Mouse (Mus musculus) T-helper 17 cell (primary cell): ENCODE measurements around the gene Adprm.

Experiments
- in situ Hi-C, 2 experiments: fragments of 300-600 bp; cut with MboI, MseI; formaldehyde crosslinking; loops; 1 replicate in 1 of 2; 2 replicates in 1 of 2; pipeline ENCODE4 v1.15.1; 2025; ENCODE audit warnings: high pct_unique_total_duplicates in 2 of 2

Adprm gene

DNA sequence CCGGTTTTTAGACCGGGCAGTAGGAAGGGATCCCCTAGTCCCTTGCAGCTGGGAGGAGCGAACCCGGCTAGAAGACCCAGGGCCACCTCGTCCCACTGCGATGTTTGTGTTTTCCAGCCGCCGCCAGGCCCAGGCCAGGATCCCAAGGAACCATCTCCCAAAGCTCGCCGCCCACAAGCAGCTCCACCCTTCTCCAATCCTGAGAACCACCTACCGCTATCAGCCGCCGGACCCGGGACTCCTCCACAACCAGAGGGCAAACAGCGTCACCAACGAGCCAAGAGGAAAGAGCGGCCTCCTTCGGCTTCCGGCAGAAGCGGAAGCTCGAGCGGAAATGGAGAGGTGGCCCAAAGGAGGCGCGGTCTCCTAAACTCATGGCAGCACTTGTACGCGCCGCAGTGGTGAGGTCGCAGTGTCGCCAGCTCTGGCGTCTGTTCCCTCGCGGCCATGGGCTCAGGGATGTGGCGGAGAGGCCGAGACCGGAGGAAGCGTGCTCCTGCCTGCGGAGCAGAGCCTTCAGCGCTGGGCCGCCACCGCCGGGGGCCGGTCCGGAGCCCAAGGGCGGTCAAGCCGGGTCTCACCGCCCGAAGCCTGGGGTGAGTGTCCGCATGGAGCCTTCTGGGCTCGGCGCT is at the start of gene Adprm, which contains the start of gene Sco1:
Gene Adprm, minus strand, starts transcription at position 274 of the 632 bp plus-strand sequence.
Gene Sco1, plus strand, starts transcription at position 350 of the 632 bp plus-strand sequence.
- in situ Hi-C loops, result loop anchor here (10.0 to 25.0 kb wide), 2 partner anchors 1385 to 1402 kb away; partner anchors contain the start of gene Pik3r5 (in 1 of the 2)

DNA sequence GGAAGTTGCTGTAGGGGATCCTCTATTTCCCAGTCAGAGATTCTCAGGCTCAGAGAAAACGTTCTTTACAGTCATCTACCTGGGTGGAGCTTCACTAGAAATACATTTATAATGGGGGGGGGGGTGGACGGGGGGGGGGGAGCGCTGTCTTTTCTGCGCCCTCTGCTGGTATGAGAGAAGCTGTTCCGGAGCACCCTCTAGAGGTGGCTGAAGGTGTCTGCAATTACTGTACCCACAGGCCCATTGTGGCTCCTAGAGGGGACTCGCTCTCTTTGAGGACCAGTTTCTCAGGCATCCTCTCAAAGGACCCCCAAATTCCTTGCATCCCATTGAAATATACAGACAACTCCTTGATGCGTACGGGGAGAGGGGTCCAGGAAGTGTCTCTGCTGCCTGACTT is 49.3 kb upstream of the Adprm start:
- in situ Hi-C loops, result loop anchor here (10.0 to 25.0 kb wide), 2 partner anchors 553 to 586 kb away; partner anchors contain the start of gene Rcvrn (in 1 of the 2)

DNA sequence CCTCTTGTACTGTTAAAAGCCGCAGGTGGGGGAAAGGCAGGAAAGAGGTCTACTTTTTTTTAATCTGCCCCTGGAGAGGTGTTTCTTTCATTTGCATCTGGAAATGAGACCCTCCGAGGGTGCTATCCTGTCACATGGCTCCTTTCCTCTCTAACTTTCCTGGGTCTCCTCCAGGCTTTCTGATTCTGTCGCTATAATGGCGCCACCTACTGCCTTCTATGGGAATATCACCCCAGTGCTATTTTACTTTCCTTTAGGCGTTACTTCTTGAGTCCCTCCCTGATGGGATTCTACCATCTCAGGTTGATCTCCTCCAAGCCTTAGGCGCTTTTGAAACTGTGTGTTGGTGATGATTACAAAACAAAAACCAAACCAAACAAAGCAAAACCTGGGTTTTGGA is 47.8 kb upstream of the Adprm start:
- in situ Hi-C loops, result loop anchor here (10.0 to 25.0 kb wide), 2 partner anchors 555 to 587 kb away; partner anchors contain the start of gene Rcvrn (in 1 of the 2)

DNA sequence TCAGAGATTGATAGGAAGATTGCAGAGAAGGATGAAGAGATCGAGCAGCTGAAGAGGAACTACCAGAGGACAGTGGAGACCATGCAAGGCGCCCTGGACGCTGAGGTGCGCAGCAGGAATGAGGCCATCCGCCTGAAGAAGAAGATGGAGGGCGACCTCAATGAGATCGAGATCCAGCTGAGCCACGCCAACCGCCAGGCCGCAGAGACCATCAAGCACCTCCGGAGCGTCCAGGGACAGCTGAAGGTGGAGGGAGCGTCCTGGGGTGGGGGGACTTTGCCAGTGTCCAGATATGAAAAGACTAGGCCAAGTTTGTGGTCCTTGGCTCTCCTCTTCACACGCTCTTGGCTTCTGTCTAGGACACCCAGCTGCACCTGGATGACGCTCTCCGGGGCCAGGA is 46.8 kb upstream of the Adprm start:
- in situ Hi-C loops, result loop anchor here in 1 of 2 experiments (25.0 kb wide), 1 partner anchor 1287 kb away; the partner anchor contains the start of gene Zkscan6

DNA sequence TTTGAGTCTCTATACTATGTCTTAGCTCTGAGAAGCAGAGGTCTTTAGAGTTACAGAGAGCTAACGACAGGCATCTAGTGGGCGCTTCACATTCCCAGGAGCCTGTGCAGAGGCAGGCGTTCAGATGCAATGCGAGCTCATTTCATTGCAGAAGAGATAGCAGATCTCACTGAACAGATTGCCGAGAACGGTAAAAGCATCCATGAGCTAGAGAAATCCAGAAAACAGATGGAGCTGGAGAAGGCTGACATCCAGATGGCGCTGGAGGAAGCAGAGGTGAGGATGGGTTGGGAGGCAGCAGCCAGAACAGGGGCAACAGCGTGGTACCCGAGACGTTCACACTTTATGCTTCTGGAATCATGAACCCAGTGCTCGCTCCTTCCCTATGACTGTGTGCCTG is 46.0 kb upstream of the Adprm start:
- in situ Hi-C loops, result loop anchor here in 1 of 2 experiments (25.0 kb wide), 1 partner anchor 1286 kb away; the partner anchor contains the start of gene Zkscan6

DNA sequence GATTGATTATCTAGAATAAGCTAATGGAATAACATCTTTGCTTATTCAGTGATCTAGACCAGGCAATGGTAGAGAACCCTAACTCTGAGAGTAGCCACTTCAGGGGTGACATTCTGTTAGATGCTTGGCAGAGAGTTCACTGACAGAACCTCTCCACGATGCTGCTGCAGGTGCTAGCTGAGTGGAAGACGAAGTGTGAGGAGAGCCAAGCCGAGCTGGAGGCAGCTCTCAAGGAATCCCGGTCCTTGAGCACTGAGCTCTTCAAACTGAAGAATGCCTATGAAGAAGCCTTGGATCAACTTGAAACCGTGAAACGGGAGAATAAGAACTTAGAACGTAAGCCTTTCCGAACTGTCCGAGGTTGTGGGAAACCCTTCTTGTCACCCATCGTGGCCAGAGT is 45.3 kb upstream of the Adprm start:
- in situ Hi-C loops, result loop anchor here in 1 of 2 experiments (25.0 kb wide), 1 partner anchor 1285 kb away; the partner anchor contains the start of gene Zkscan6

DNA sequence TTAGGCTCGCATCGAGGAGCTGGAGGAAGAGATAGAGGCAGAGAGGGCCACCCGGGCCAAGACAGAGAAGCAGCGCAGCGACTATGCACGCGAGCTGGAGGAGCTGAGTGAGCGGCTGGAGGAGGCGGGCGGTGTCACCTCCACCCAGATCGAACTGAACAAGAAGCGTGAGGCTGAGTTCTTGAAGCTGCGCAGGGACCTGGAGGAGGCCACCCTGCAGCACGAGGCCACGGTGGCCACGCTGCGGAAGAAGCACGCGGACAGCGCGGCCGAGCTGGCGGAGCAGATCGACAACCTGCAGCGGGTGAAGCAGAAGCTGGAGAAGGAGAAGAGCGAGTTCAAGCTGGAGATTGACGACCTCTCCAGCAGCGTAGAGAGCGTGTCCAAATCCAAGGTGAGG is 42.1 kb upstream of the Adprm start:
- in situ Hi-C loops, result loop anchor here (5.0 to 25.0 kb wide), 2 partner anchors 187 to 1282 kb away; partner anchors contain the start of gene Zkscan6 (in 1 of the 2)

DNA sequence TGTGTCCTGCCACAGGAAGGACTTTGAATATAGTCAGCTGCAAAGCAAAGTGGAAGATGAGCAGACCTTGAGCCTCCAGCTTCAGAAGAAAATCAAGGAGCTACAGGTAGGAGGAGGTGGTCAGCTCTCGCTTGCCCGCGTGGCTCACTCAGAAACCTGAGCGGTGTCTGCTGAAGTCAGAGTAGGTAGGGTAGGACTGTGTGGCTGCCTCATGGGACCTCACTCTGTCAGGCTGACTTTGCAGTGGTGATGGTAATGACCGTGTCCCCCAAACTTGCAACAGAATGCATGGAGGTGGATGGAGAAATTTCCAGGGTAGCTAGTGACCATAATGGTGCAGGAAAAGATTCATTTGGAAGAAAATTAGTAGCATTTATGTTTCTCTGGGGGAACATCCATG is 41.3 kb upstream of the Adprm start:
- in situ Hi-C loops, result loop anchor here (5.0 to 25.0 kb wide), 2 partner anchors 186 to 1281 kb away; partner anchors contain the start of gene Zkscan6 (in 1 of the 2)

DNA sequence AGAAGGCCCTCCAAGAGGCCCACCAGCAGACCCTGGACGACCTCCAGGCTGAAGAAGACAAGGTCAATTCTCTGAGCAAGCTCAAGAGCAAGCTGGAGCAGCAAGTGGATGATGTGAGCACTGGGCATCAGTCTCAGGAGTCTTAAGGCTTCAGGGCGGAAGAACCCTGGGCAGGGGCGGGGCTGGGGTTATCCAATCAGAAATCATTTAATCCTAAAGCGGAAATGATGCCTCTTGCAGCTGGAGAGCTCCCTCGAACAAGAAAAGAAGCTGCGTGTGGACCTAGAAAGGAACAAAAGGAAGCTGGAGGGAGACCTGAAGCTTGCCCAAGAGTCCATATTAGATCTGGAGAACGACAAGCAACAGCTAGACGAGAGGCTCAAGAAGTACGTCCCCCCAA is 40.8 kb upstream of the Adprm start:
- in situ Hi-C loops, result loop anchor here (5.0 to 25.0 kb wide), 2 partner anchors 186 to 1281 kb away; partner anchors contain the start of gene Zkscan6 (in 1 of the 2)

DNA sequence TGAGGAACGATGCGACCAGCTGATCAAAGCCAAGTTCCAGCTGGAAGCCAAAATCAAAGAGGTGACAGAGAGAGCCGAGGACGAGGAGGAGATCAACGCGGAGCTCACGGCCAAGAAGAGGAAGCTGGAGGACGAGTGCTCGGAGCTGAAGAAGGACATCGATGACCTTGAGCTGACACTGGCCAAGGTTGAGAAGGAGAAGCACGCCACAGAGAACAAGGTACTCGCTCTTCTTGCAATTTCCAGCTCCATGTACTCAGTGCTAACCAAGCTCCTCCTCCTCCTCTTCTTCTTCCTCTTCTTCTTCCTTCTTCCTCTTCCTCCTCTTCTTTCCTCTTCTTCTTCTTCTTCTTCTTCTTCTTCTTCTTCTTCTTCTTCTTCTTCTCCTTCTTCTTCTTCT is 40.0 kb upstream of the Adprm start:
- in situ Hi-C loops, result loop anchor here (5.0 to 25.0 kb wide), 2 partner anchors 185 to 1280 kb away; partner anchors contain the start of gene Zkscan6 (in 1 of the 2)

DNA sequence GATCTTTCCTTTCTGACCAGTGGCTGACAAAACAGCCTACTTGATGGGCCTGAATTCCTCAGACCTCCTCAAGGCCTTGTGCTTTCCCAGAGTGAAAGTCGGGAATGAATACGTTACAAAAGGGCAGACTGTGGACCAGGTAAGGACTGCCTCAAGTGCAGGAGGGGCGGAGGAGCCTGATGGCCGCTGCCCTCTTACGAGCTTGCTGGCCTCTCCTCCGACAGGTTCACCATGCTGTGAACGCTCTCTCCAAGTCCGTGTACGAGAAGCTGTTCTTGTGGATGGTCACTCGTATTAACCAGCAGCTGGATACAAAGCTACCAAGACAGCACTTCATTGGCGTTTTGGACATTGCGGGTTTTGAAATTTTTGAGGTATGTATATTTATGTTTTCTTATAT is 34.8 kb upstream of the Adprm start:
- in situ Hi-C loops, result loop anchor here in 1 of 2 experiments (25.0 kb wide), 1 partner anchor 1275 kb away; the partner anchor contains the start of gene Zkscan6

DNA sequence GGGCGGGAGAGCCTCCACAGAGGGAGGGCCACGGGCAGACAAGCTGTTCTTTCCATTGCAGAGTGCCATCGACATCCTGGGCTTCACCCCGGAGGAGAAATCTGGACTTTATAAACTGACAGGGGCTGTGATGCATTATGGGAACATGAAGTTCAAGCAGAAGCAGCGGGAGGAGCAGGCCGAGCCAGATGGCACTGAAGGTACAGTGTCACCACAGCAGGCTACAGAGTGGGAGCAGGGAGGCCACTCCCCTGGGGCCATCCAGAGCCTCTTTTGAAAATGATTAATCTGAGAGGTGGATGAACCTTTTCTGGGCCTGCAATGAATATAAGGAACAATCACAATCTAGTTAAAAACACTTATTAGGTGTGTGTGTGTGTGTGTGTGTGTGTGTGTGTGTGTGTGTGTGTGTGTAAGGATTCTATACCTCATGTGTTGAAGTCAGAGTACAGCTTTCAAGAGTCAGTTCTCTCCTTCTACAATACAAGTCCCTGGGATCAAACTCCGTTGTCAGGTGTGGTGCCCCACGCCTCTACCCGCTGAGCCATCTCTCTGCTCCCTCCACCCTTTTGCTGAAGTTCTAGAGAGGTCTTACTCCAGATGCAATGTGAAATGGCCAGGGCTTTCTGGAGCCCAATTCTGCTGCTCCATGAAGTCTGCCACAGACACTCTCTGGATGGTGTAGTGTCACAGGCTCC is 34.2 kb upstream of the Adprm start:
- in situ Hi-C loops, result loop anchor here in 1 of 2 experiments (25.0 kb wide), 1 partner anchor 1274 kb away; the partner anchor contains the start of gene Zkscan6

DNA sequence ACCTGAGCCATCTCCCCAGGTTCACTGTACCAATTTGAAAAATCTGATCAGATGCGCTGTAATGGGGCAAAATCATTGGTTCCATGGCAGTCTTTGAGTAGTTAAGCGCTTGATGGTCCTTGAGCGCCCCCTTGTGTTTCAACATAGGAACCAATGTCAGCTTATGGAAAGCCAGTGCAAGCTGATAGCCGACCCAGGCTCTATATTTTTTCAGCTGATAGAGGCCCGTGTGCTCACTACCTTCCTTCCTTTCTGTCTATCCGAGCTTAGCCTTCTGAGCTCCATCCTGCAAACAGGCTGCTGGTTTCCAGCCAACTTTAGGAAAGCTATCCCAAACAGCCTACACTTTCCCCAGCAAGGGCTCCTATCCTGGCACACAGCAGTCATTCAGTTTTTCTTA is 33.1 kb upstream of the Adprm start:
- in situ Hi-C loops, result loop anchor here in 1 of 2 experiments (25.0 kb wide), 1 partner anchor 1273 kb away; the partner anchor contains the start of gene Zkscan6

DNA sequence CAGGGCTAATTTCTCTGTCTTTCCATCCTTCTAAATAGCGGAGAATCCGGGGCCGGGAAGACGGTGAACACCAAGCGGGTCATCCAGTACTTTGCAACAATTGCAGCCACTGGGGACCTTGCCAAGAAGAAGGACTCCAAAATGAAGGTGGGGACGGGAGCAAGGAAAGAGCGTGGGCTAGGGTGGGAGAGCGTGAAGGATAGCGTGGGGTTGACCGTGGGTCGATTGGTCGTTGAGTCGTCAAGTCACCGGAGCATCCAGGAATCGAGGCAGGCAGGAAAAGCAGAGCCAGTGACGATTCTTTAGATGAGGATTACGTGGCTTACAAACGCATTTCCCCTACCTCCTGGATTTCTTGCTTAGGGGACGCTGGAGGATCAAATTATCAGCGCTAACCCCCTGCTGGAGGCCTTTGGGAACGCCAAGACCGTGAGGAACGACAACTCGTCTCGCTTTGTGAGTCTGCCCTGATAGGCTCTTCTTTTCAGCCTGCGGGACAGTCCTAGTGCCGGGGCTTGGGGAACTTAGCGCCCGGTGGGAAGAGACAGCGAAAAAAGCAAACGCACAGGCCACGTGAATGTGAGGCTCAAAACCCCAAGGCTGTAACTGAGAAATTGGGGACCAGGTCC is 31.4 kb upstream of the Adprm start:
- in situ Hi-C loops, result loop anchor here (5.0 to 25.0 kb wide), 3 partner anchors 57 to 1272 kb away; partner anchors contain the start of genes Tmem220 (in 2 of the 2) and Zkscan6 (in 1 of the 2)

DNA sequence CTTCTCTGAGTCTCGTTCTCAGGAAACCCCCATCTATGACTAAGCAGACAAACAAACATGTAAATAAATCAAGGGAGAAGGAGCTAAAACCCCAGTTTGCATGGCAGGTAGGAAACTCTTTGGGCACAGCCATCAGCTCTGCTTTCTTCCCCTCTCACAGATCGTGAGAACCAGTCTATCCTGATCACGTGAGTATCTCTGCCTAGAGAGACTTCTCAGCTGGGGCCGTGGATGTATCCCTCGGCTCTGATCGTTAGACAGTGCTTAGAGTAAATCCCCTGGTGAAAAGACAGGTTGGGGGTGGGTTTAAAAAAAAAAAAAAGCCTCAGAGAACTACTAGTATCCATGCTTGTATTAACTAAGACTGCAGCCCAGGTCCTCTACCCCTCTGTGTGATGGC is 30.8 kb upstream of the Adprm start:
- in situ Hi-C loops, result loop anchor here (5.0 to 25.0 kb wide), 3 partner anchors 56 to 1271 kb away; partner anchors contain the start of genes Tmem220 (in 2 of the 2) and Zkscan6 (in 1 of the 2)

DNA sequence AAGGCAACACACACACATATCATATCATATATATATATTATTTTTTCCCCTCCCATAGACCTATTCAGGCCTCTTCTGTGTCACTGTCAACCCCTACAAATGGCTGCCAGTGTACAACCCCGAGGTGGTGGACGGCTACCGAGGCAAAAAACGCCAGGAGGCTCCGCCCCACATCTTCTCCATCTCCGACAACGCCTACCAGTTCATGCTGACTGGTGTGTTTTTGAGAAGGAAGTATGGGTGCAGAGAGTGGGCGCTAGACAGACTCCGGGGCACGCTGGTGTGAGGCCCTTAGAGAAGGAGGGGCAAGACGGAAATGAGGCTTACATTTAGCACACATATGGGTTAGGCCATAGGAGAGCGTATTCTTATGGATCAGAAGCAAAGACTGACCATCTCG is 30.4 kb upstream of the Adprm start:
- in situ Hi-C loops, result loop anchor here (5.0 to 25.0 kb wide), 3 partner anchors 55 to 1270 kb away; partner anchors contain the start of genes Tmem220 (in 2 of the 2) and Zkscan6 (in 1 of the 2)

DNA sequence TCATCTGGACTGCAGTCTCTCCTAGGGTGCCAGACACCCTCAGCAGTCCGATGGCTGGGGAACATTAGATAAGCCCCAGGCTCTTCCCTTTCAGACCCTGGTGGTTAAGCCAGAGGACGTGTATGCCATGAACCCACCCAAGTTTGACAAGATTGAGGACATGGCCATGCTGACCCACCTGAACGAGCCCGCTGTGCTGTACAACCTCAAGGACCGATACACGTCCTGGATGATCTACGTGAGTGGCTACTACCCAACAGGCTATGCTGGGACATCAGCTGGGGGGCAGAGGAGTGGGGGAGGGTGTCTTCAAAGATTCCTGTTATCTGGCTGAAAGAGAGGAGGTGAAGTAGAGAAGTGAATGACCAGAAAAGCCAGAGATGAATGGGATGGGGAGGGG is 29.8 kb upstream of the Adprm start:
- in situ Hi-C loops, result loop anchor here (5.0 to 25.0 kb wide), 3 partner anchors 55 to 1270 kb away; partner anchors contain the start of genes Tmem220 (in 2 of the 2) and Zkscan6 (in 1 of the 2)

DNA sequence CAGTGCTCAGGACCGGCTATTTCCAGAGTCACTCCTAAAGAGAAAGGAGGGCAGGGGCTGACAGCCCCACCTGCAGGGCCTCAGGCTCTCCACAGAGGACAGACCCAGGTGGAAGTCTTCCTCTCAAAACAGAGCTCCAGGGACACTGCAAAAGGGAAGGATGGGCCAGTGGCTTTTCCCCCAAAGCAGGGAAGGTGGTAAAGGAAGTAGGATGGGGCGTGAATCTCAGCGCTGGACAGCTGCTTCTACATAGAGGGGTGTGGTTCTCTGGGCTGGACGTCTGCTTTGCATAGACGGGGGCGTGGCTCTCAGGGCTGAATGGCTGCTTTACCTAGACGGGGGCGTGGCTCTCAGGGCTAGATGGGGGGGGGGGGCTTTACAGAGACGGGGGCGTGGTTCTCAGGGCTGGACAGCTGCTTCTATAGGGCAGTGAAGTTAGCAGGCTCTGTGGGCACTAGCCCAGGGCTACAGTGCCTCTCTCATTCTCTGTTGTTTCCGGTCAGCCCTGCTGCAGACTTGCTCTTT is 28.8 kb upstream of the Adprm start:
- in situ Hi-C loops, result loop anchor here (5.0 to 25.0 kb wide), 3 partner anchors 54 to 1269 kb away; partner anchors contain the start of genes Tmem220 (in 2 of the 2) and Zkscan6 (in 1 of the 2)

DNA sequence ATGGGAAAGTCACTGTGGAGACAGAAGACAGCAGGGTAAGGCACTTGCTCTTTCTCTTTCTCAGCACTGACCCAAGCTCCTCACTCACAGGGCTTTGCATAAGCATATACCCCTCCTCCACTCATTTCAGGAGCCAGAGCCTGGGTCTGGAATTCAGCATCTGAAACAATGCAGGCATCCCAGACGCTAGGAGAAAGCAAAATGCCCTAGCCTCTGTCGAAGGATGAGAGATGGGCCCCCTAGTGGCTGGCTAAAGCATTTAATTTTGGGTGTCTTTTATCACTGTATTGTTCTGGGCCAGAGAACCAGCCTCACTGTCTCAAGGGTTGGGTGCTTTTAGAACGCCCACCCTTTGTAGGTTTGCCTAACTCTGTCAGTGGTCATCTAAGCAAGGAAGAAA is 27.8 kb upstream of the Adprm start:
- in situ Hi-C loops, result loop anchor here (5.0 to 25.0 kb wide), 3 partner anchors 53 to 1268 kb away; partner anchors contain the start of genes Tmem220 (in 2 of the 2) and Zkscan6 (in 1 of the 2)

DNA sequence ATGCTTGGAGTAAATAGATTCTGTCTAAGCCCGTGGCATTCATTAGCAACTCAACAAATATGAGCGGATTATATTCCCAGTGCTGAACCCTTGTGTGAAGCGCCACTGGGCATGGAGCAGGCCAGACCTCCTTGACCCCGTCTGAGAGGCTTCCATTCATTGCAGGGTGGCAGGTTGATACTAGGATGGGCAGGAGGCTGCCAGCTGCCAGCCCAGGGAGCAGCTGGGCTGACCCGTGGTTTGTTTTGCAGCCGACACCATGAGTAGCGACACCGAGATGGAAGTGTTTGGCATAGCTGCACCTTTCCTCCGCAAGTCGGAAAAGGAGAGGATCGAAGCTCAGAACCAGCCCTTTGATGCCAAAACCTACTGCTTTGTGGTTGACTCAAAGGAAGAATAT is 27.3 kb upstream of the Adprm start:
- in situ Hi-C loops, result loop anchor here (5.0 to 25.0 kb wide), 3 partner anchors 52 to 1267 kb away; partner anchors contain the start of genes Tmem220 (in 2 of the 2) and Zkscan6 (in 1 of the 2)
